Mouse (Mus musculus) heart, embryonic 12.5 days (tissue): ENCODE data around the gene Hsd17b12. TPM values are rescaled to one million over a fixed set of nuclear protein-coding genes. Genes with fewer than 3 reads are reported as not detected.

ENCODE experiments used
- ATAC-seq: fragments of 200-750 bp; cut with Nextera tagmentation; 2 replicates; pipeline ENCODE4 v1.8.0; 2017; ENCODE audit warnings: moderate TSS enrichment, moderate library complexity; ENCODE audit not compliant: insufficient number of reproducible peaks, low FRiP score
- H3K27ac ChIP-seq: fragments of 300-500 bp; sonication (generic); 2 replicates; pipeline ENCODE4 v1.5.1; 2016; ENCODE audit warnings: mild to moderate bottlenecking, moderate library complexity; ENCODE audit not compliant: poor library complexity, severe bottlenecking
- H3K27me3 ChIP-seq: fragments of 300-500 bp; sonication (generic); replicated peaks from 2 replicates; pipeline ENCODE4 v1.6.1; 2016; ENCODE audit warnings: mild to moderate bottlenecking, moderate library complexity
- H3K36me3 ChIP-seq: fragments of 300-500 bp; sonication (generic); 2 replicates; pipeline ENCODE4 v1.6.1; 2016; ENCODE audit warnings: mild to moderate bottlenecking, moderate library complexity
- H3K4me1 ChIP-seq: fragments of 300-500 bp; sonication (generic); replicated peaks from 2 replicates; pipeline ENCODE4 v1.6.1; 2016; ENCODE audit warnings: mild to moderate bottlenecking
- H3K4me2 ChIP-seq: fragments of 300-500 bp; sonication (generic); 2 replicates; pipeline ENCODE4 v1.6.1; 2016; ENCODE audit warnings: mild to moderate bottlenecking, moderate library complexity
- H3K4me3 ChIP-seq: fragments of 300-500 bp; sonication (generic); 2 replicates; pipeline ENCODE4 v1.5.1; 2016; ENCODE audit warnings: mild to moderate bottlenecking
- H3K9ac ChIP-seq: fragments of 300-500 bp; sonication (generic); 2 replicates; pipeline ENCODE4 v1.6.1; 2016; ENCODE audit warnings: mild to moderate bottlenecking, moderate library complexity
- H3K9me3 ChIP-seq: fragments of 300-500 bp; sonication (generic); replicated peaks from 2 replicates; pipeline ENCODE4 v1.6.1; 2016; ENCODE audit warnings: mild to moderate bottlenecking, moderate library complexity
- WGBS: fragments of 180-500 bp; shearing (Covaris S2); methylation state at CpG from one replicate; pipeline ENCODE4 v1.1.7; 2016; 5-methylcytosine and 5-hydroxymethylcytosine counted together
- polyA plus RNA-seq: library from polyadenylated mRNA; unstranded; fragments of >200 nt; fragmentation: Nextera tagmentation; extraction: Ambion mirVana; gene quantifications from 2 replicates; pipeline ENCODE4 v1.2.1, GENCODE M21; 2016

Gene Hsd17b12
- polyA plus RNA-seq, 1 experiment from 2014 or later = 69.9 TPM

DNA sequence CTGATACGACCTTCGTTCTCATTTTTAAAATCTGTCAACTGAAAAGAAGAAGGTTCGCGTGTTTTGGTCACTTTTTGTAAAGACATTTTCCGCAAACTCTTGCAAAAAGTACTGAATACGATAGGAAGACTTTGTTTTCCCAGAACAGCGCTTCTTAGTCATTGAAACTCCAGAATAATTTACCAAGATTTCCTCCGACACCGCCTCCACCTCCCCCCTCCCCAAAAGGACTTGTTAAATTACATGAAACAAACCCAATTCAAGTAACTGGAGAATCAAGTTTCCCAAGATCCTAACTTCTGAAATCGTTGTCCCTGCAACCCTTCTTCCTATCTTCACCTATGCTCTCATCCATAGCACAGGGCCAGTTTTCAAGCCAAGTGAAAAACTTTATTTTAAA, 713 bp downstream of the Hsd17b12 start:
- Histone ChIP-seq H3K4me3 (peak overlapping the region; percentile 90), H3K4me2 (peak overlapping the region; percentile 79), H3K27ac (peak overlapping the region; percentile 97), H3K9me3 (no peaks in the 10 kb centered on the region), H3K27me3 (no peaks in the 10 kb centered on the region), H3K9ac (peak overlapping the region; percentile 83), H3K4me1 (peaks cover 28% of the 10 kb centered on the region), H3K36me3 (no peaks in the 10 kb centered on the region)
- ATAC-seq = no peak
- WGBS = 2% methylated on average over 10 of the region's 10 CpGs

- H3K4me2 ChIP-seq = no peak overlapping the region
- 52% methylated on average over 2 of the region's 2 CpGs for WGBS
- no peak overlapping the region for H3K27ac ChIP-seq
- no peak overlapping the region for H3K4me3 ChIP-seq
- H3K36me3 ChIP-seq = no peaks in the 10 kb centered on the region
- no peaks in the 10 kb centered on the region for H3K27me3 ChIP-seq
- H3K9me3 ChIP-seq = no peaks in the 10 kb centered on the region
- H3K9ac ChIP-seq = no peak overlapping the region
- no peak for ATAC-seq
- peaks cover 22% of the 10 kb centered on the region for H3K4me1 ChIP-seq
Observed at GRCm38 (mm10) chr2:94145146-94145542, 12.6 kb downstream of the Hsd17b12 start.

DNA sequence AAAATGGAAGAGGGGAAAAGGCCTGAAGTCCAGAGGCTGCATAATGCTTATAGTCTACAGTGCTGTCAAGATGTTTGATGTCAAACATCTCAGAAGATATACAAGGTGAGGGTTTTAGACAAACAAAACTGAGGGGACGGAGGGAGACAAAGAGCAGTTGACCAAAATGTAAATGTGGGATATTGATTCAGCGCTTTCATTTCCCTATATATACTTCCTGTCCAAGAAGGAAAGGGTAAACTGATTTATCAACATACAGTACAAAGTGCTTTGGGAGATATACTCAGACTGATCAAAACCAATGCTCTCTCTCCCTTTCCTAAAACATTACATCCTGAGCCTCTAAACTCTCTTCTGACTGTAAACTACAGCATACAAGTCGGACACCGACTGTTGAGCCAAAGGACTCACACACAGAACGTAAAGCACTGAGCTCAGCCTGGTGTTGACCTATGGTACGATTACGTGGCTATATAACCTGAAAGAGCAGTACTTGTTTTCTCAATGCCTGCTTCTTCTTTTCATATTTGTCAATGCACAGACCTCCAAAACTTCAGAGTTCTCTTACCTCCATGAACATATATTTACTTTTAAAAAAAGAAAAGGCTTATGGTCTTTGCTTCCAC, 13.1 kb downstream of the Hsd17b12 start:
- H3K27ac ChIP-seq = no peak overlapping the region
- 85% methylated on average over 7 of the region's 7 CpGs for WGBS

DNA sequence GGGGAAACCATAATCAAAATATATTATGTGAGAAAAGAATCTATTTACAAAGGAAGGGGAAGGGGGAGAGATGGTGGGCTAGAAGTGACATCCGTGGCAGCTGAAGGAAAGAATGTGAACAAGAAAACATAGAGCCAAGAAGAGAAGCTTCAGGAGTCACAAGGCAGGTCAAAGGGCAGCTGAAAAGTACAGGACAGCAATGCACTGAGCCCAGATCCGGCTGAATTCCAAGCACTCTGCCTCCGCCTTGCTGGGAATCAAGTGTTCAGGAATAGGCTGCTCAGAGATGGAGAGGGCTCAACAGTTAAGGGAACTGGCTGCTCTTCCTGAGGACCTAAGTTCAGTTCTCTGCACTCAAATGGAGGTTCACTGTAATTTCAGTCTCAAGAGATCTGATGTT, 16.5 kb downstream of the Hsd17b12 start:
- 58% methylated on average over 3 of the region's 3 CpGs for WGBS
- Histone ChIP-seq H3K27ac (no peak overlapping the region), H3K9ac (no peak overlapping the region), H3K27me3 (no peaks in the 10 kb centered on the region), H3K4me3 (no peak overlapping the region), H3K4me1 (peaks cover 11% of the 10 kb centered on the region; the same call in 1 of the 2 replicates), H3K4me2 (no peak overlapping the region), H3K36me3 (no peaks in the 10 kb centered on the region), H3K9me3 (no peaks in the 10 kb centered on the region)
- ATAC-seq = no peak

More for the DNA sequence above, 13.1 kb downstream of the Hsd17b12 start:
- no peaks in the 10 kb centered on the region for H3K27me3 ChIP-seq
- H3K9me3 ChIP-seq = no peaks in the 10 kb centered on the region
- ATAC-seq = no peak
- H3K4me2 ChIP-seq = no peak overlapping the region
- H3K4me1 ChIP-seq = peaks cover 21% of the 10 kb centered on the region
- no peak overlapping the region for H3K9ac ChIP-seq
- H3K36me3 ChIP-seq = no peaks in the 10 kb centered on the region
- no peak overlapping the region for H3K4me3 ChIP-seq

- H3K4me3 ChIP-seq = no peak overlapping the region
- 0 out of 2 replicates have a peak, but pooled peaks cover 3% of the 10 kb centered on the region for H3K4me1 ChIP-seq
- no peak for ATAC-seq
- no peak overlapping the region for H3K27ac ChIP-seq
- no peaks in the 10 kb centered on the region for H3K27me3 ChIP-seq
- no peaks in the 10 kb centered on the region for H3K36me3 ChIP-seq
- 78% methylated on average over 3 of the region's 3 CpGs for WGBS
- H3K9ac ChIP-seq = no peak overlapping the region
- H3K9me3 ChIP-seq = no peaks in the 10 kb centered on the region
- no peak overlapping the region for H3K4me2 ChIP-seq
Observed at GRCm38 (mm10) chr2:94138469-94139390, 19.0 kb downstream of the Hsd17b12 start.

DNA sequence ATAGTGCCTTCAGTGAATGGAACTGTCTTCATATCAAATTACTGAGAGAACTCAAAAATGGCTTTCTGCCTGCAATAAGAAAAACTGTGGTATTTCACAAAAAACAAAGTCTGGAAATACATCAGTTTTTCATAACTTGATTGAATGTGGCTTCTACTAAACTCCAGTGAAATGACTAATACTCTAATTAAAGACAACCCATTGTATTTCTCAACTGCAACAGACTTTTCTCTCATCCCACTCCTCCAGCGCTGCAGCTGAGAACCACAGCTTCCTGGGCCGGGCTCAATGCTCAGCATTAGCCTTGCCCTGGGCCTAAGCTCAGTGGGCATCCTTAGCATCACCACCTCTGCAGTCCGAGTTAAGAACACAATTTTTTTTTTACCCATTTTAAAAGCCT, 20.9 kb downstream of the Hsd17b12 start:
- H3K9ac ChIP-seq = no peak overlapping the region
- no peak overlapping the region for H3K4me2 ChIP-seq
- no peak overlapping the region for H3K27ac ChIP-seq
- H3K27me3 ChIP-seq = no peaks in the 10 kb centered on the region
- no peaks in the 10 kb centered on the region for H3K9me3 ChIP-seq
- 0 out of 2 replicates have a peak, but pooled peaks cover 3% of the 10 kb centered on the region for H3K4me1 ChIP-seq
- ATAC-seq = no peak
- WGBS = 88% methylated on average over 3 of the region's 3 CpGs
- H3K4me3 ChIP-seq = no peak overlapping the region
- no peaks in the 10 kb centered on the region for H3K36me3 ChIP-seq

GRCm38 (mm10) chr2:94128496-94128895, 29.3 kb downstream of the Hsd17b12 start:
- ATAC-seq = no peak
- Histone ChIP-seq H3K27me3 (no peaks in the 10 kb centered on the region), H3K27ac (peak overlapping the region; percentile 94), H3K4me2 (peak overlapping the region; percentile 48), H3K4me1 (peaks cover 37% of the 10 kb centered on the region), H3K36me3 (no peaks in the 10 kb centered on the region), H3K9ac (0 out of 2 replicates have a peak overlapping the region, but pooled peaks have one; percentile 23), H3K4me3 (no peak overlapping the region), H3K9me3 (no peaks in the 10 kb centered on the region)
- 57% methylated on average over 3 of the region's 3 CpGs for WGBS

GRCm38 (mm10) chr2:94122182-94123041, 35.4 kb downstream of the Hsd17b12 start:
- Histone ChIP-seq H3K27me3 (no peaks in the 10 kb centered on the region), H3K9ac (0 out of 2 replicates have a peak overlapping the region, but pooled peaks have one; percentile 8), H3K4me3 (peak overlapping the region; percentile 23; the same call in 1 of the 2 replicates), H3K27ac (peak overlapping the region; percentile 98), H3K4me1 (peaks cover 44% of the 10 kb centered on the region), H3K4me2 (peak overlapping the region; percentile 62), H3K9me3 (no peaks in the 10 kb centered on the region), H3K36me3 (no peaks in the 10 kb centered on the region)
- no peak for ATAC-seq
- 32% methylated on average over 7 of the region's 7 CpGs for WGBS

DNA sequence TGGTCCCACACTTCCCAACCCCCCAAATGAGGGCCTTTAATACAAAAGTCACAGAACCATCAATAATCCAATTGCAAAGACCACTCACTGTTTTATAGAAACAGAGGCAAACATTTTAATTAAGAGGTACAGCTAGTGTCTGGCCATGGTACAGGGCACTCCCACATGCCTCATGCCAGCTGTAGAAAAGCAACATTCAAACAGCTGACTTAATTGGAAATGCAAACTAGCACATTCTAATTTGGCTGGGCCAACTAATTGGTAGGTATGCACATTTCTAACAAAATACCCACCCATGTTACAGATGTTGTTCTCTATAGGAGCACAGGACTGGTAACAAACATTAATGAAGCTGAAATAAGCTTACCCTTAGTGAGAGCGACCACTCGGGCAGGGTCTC, 54.0 kb downstream of the Hsd17b12 start:
- no peak overlapping the region for H3K9ac ChIP-seq
- H3K4me1 ChIP-seq = no peaks in the 10 kb centered on the region
- no peak for ATAC-seq
- no peak overlapping the region for H3K4me3 ChIP-seq
- 97% methylated on average over 2 of the region's 2 CpGs for WGBS
- no peak overlapping the region for H3K27ac ChIP-seq
- no peaks in the 10 kb centered on the region for H3K27me3 ChIP-seq
- no peak overlapping the region for H3K4me2 ChIP-seq
- H3K9me3 ChIP-seq = no peaks in the 10 kb centered on the region
- no peaks in the 10 kb centered on the region for H3K36me3 ChIP-seq

DNA sequence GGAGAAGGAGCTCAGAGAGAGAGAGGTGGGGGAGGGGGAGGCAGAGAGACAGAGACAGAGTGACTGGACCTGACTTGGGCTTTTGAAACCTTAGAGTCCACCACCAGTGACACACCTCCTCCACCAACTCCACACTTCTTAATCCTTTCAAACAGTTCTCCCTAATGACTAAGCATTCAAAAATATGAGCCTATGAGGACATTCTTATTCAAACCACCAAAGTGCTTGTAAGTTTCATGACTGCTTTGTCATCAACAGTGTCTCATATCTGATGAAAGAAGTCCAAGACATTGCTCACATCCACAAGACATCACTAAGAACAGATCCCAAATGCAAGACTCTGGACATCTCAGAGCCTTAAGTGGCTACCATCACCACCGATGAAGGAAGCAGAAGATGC, 67.9 kb downstream of the Hsd17b12 start:
- Histone ChIP-seq H3K9me3 (no peaks in the 10 kb centered on the region), H3K9ac (no peak overlapping the region), H3K4me2 (no peak overlapping the region), H3K4me3 (no peak overlapping the region), H3K4me1 (no peaks in the 10 kb centered on the region), H3K27ac (no peak overlapping the region), H3K36me3 (no peaks in the 10 kb centered on the region), H3K27me3 (no peaks in the 10 kb centered on the region)
- no peak for ATAC-seq
- 90% methylated on average over 1 of the region's 1 CpGs for WGBS

- WGBS = 79% methylated on average over 5 of the region's 5 CpGs
- Histone ChIP-seq H3K9ac (no peak overlapping the region), H3K36me3 (no peaks in the 10 kb centered on the region), H3K27ac (no peak overlapping the region), H3K4me1 (peaks cover 13% of the 10 kb centered on the region), H3K27me3 (no peaks in the 10 kb centered on the region), H3K4me3 (no peak overlapping the region), H3K9me3 (no peaks in the 10 kb centered on the region), H3K4me2 (no peak overlapping the region)
- ATAC-seq = no peak
Observed at GRCm38 (mm10) chr2:94069482-94069881, 88.3 kb downstream of the Hsd17b12 start.
